Mouse (Mus musculus) neutrophil, adult 59 days (primary cell): ENCODE measurements around the gene Pten. TPM values are rescaled to one million over a fixed set of nuclear protein-coding genes. Genes with fewer than 3 reads are reported as not detected.

ENCODE experiments used
- total RNA-seq, 2 experiments: library from RNA; stranded (reverse); gene quantifications; 1 replicate in 1 of 2; 2 replicates in 1 of 2; pipeline ENCODE4 v1.2.4; 2023

Gene Pten
- total RNA-seq: 100 to 1,000 TPM; 175 to 178 TPM

DNA sequence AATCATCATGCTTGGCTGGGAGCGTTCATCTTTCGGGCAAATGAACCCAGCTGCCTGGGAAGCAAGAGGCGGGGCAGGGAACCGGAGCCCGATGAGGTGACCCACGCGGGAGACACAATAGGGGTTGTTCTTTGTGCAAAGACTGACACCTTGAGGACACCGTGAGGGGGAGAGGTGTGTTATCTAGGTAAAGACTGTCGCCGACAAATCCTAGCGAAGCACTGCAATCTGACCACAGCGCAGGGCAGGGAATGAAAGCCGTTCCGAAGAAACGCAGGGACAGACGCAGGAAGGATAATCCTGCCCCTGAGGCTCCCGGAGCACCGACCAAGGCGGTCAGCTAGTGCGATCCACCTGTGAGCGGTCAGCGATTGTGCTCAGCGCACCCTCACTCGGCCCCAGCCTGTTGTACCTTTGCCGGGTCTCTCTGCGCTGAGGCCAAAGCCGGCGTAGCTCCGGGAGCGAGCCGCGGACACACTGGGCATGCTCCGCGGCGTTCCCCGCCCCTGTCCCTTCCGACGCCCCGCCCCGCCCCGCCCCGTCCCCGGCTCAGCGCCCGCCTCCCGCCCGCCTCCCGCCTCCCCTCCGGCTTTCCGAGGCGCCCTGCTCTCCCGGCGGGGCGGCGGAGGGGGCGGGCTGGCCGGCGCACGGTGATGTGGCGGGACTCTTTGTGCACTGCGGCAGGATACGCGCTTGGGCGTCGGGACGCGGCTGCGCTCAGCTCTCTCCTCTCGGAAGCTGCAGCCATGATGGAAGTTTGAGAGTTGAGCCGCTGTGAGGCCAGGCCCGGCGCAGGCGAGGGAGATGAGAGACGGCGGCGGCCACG is at the start of gene Pten:
Gene Pten (plus strand): TSS at position 598 of the 826 bp plus-strand sequence.

DNA sequence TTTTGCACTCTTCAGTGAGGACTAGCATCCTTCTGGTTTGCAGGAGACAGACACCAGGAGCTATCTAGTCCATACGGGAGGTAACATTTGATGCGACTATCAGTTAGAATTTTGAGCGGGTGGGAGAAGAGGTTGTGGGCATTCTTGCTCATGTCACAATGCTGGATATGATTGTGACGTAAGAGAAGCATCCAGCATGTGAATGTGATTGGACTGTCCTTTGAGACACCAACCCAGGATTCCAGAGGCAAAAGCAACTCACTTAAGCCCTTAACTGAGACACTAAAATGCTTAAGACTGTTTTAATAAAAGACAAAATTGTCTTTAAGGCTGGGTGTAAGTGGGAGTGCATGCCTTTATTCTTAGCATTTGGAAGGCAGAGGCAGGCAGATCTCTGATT is 17.6 kb upstream of the Pten start, which contains the start of gene Atad1:
Gene Atad1 (minus strand): TSS at position 101 of the 400 bp plus-strand sequence.

Other genes starting within 250 kb of the Pten start
- 10 to 100 TPM; 16.2 to 20.8 TPM for gene Papss2, start 161.7 kb upstream of the Pten start, total RNA-seq
- gene Atad1, start 17.7 kb upstream of the Pten start, total RNA-seq: 10 to 100 TPM; 22.9 to 27.1 TPM